Mouse (Mus musculus) ES-Bruce4 (cell line): ENCODE measurements around the gene Scnn1a.

Source experiments
- CTCF ChIP-seq: IDR thresholded peaks from one replicate; pipeline ENCODE4 v1.8.1; 2011; ENCODE audit warnings: low read depth, low read length
- POLR2A ChIP-seq: IDR thresholded peaks from one replicate; pipeline ENCODE4 v1.8.1; 2011; ENCODE audit warnings: low read length; ENCODE audit not compliant: insufficient read depth

GRCm38 (mm10) chr6:125300982-125301381, 19.5 kb upstream of the Scnn1a start:
- no peak for TF ChIP-seq CTCF
- no peak for TF ChIP-seq POLR2A
